Mouse (Mus musculus) heart, embryonic 13.5 days (tissue): ENCODE results near the gene Spata22. TPM values are rescaled to one million over a fixed set of nuclear protein-coding genes. Genes with fewer than 3 reads are reported as not detected.

Experiments used
- ATAC-seq: fragments of 200-750 bp; cut with Nextera tagmentation; 2 replicates; pipeline ENCODE4 v1.8.0; 2017; ENCODE audit warnings: moderate TSS enrichment; ENCODE audit not compliant: insufficient number of reproducible peaks, low FRiP score, low TSS enrichment; ENCODE audit errors: extremely low read depth
- H3K27ac ChIP-seq: fragments of 300-500 bp; sonication (generic); replicated peaks from 2 replicates; pipeline ENCODE4 v1.5.1; 2015; ENCODE audit warnings: moderate library complexity, mild to moderate bottlenecking, inconsistent platforms
- H3K27me3 ChIP-seq: fragments of 300-500 bp; sonication (generic); replicated peaks from 2 replicates; pipeline ENCODE4 v1.6.1; 2015; ENCODE audit warnings: mild to moderate bottlenecking, inconsistent platforms
- H3K36me3 ChIP-seq: fragments of 300-500 bp; sonication (generic); 2 replicates; pipeline ENCODE4 v1.6.1; 2015; ENCODE audit warnings: mild to moderate bottlenecking, inconsistent platforms
- H3K4me1 ChIP-seq: fragments of 300-500 bp; sonication (generic); 2 replicates; pipeline ENCODE4 v1.6.1; 2015; ENCODE audit warnings: inconsistent platforms
- H3K4me2 ChIP-seq: fragments of 300-500 bp; sonication (generic); 2 replicates; pipeline ENCODE4 v1.6.1; 2015; ENCODE audit warnings: inconsistent platforms, mild to moderate bottlenecking, moderate library complexity
- H3K4me3 ChIP-seq: fragments of 300-500 bp; sonication (generic); 2 replicates; pipeline ENCODE4 v1.5.1; 2015; ENCODE audit warnings: moderate library complexity, mild to moderate bottlenecking, inconsistent platforms
- H3K9ac ChIP-seq: fragments of 300-500 bp; sonication (generic); 2 replicates; pipeline ENCODE4 v1.6.1; 2015; ENCODE audit warnings: inconsistent platforms, mild to moderate bottlenecking, moderate library complexity
- H3K9me3 ChIP-seq: fragments of 300-500 bp; sonication (generic); 2 replicates; pipeline ENCODE4 v1.6.1; 2016; ENCODE audit warnings: inconsistent platforms
- WGBS: fragments of 180-500 bp; shearing (Covaris S2); methylation state at CpG from one replicate; pipeline ENCODE4 v1.1.7; 2015; ENCODE audit warnings: mixed read lengths; 5-methylcytosine and 5-hydroxymethylcytosine counted together
- polyA plus RNA-seq: library from polyadenylated mRNA; unstranded; fragments of >200 nt; fragmentation: Nextera tagmentation; extraction: Ambion mirVana; gene quantifications from 2 replicates; pipeline ENCODE4 v1.2.1, GENCODE M21; 2015

Spata22 gene
- polyA plus RNA-seq, 1 experiment from 2014 or later = not detected

DNA sequence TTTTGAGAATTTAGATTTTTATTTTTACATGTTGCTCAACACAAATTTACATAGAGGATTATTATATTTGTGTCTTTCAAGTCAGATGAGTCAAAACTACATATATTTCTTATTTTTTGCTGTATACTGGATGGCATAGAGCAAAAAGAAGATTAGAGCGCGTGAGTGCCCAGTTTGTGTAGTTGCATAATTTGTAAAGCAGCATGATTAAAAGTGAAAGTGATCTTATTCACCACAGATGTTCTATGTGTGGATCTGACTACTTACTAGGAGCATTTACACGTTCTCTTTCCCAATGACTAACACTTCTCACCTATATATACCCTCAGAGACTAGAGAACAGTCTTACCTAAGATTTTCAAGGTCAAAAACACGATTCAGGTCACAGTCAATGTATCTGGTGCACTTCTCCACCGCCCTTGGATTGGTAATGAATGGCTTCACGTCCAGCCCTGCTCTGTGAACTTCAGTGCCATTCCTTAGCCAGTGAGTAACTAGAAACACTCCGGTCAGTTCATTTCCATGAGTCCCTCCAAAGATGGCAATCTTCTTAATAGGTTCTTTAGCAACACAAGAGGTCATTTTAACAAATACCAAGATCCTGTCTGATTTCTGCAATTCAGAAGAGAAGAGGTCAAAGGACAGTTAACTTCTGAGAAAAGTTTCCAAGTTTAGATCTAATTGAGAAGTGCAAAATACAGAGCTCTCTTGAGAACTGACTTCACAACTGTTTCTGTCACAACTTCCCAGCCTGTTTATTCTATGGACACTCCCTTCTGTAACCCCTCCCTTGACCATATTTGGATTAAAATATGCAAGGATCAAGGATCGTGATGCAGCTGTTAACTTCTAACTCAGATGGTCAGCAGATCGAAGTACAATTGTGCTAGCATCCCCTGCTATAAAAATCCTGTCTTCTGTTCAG, 5.4 kb upstream of the Spata22 start:
- Histone ChIP-seq H3K9ac (no peak overlapping the region), H3K4me1 (no peaks in the 10 kb centered on the region), H3K4me2 (no peak overlapping the region), H3K4me3 (no peak overlapping the region), H3K9me3 (no peaks in the 10 kb centered on the region), H3K27me3 (no peaks in the 10 kb centered on the region), H3K36me3 (no peaks in the 10 kb centered on the region), H3K27ac (no peak overlapping the region)
- 65% methylated on average over 9 of the region's 9 CpGs for WGBS
- no peak for ATAC-seq

DNA sequence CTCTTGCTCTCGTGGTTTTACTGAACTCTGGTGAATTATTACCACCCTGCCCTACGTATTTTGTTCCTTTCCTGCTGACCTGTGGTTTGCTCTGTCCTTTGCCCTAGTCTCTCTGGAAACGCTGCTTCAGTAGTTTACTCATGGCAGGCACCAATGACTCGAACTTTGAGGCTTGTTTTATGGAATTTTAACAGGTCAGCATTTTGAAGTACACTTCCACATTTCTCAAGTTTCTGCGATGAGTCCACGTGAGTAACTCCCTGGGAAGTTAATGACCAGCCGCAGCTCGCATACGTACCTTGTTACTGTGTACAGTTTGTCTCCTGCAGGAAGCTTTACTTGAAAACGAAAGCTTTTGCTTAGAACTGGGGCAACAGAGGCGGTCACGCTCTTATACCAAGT, 3.1 kb upstream of the Spata22 start:
- no peak for ATAC-seq
- H3K4me2 ChIP-seq = no peak overlapping the region

DNA sequence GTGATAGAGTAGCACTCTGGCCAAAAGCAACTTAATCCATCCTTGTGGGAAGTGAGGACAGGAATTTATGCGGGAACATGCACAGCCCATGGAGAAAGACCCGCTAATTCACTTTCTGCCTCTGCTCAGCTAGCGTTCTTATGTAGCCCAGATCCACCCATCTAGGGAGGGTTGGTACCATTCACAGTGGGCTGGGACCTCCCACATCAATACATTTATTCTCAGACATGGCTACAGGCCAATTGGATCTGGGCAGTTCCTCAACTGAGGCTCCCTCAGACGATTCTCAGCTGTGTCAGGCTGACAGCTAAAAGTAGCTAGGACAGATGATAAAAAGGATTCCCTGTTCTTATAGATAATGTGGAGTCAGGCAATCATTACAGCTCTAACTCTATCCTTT, 2.2 kb upstream of the Spata22 start:
- no peak overlapping the region for H3K27ac ChIP-seq
- ATAC-seq = no peak
- no peaks in the 10 kb centered on the region for H3K4me1 ChIP-seq
- no peaks in the 10 kb centered on the region for H3K36me3 ChIP-seq
- H3K9me3 ChIP-seq = no peaks in the 10 kb centered on the region
- no peak overlapping the region for H3K4me3 ChIP-seq
- H3K27me3 ChIP-seq = no peaks in the 10 kb centered on the region
- H3K4me2 ChIP-seq = no peak overlapping the region
- 56% methylated on average over 4 of the region's 4 CpGs for WGBS
- H3K9ac ChIP-seq = no peak overlapping the region

More for the DNA sequence above, 3.1 kb upstream of the Spata22 start:
- Histone ChIP-seq H3K36me3 (no peaks in the 10 kb centered on the region), H3K27me3 (no peaks in the 10 kb centered on the region), H3K9me3 (no peaks in the 10 kb centered on the region), H3K4me3 (no peak overlapping the region), H3K9ac (no peak overlapping the region), H3K27ac (no peak overlapping the region), H3K4me1 (no peaks in the 10 kb centered on the region)
- WGBS = 61% methylated on average over 12 of the region's 12 CpGs

DNA sequence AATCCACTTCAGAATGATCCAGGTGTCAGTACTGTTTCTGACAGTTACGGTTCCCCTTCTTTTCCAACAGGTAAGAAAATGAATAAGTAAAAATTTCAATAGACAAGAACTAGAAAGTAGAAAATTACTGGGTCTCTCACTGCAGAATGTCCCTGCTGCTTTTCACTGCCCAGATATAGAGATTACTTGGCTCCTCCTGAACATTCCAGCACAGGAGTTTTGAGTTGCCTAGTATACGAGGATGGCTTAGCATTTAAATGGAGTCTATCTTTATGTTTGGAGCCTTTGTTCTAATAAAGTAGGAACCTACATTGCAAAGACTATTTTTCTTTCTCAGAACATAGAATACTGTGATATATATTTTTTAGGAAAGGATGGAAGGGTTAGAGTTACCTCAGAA, 3.8 kb downstream of the Spata22 start:
- H3K36me3 ChIP-seq = no peaks in the 10 kb centered on the region
- WGBS = 63% methylated on average over 2 of the region's 2 CpGs
- no peak for ATAC-seq
- H3K4me2 ChIP-seq = no peak overlapping the region
- H3K4me1 ChIP-seq = no peaks in the 10 kb centered on the region
- H3K27ac ChIP-seq = no peak overlapping the region
- H3K27me3 ChIP-seq = no peaks in the 10 kb centered on the region
- no peak overlapping the region for H3K4me3 ChIP-seq
- no peaks in the 10 kb centered on the region for H3K9me3 ChIP-seq
- H3K9ac ChIP-seq = no peak overlapping the region

DNA sequence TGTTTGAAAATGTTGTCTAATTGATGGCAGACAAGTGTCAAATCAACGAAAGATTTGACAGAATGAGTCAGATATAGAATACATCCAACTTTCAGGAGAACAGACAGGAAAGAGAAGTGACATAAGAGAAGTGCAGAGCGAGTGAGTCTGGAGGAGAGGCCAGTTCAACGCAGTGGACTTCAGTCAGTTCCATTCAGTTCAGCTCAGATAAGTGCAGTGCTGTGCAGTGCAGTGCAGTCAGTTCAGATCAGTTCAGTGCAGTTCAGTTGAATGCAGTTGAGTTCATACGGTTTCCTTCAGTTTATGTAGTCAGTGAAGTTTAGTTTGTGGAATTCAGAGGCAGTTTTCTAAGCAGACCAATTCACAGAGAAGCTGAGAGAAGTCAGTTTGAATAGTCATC, 7.4 kb downstream of the Spata22 start:
- Histone ChIP-seq H3K9me3 (no peaks in the 10 kb centered on the region), H3K27ac (no peak overlapping the region), H3K36me3 (no peaks in the 10 kb centered on the region), H3K4me1 (no peaks in the 10 kb centered on the region), H3K4me3 (no peak overlapping the region), H3K27me3 (no peaks in the 10 kb centered on the region), H3K4me2 (no peak overlapping the region), H3K9ac (no peak overlapping the region)
- no peak for ATAC-seq
- 65% methylated on average over 4 of the region's 4 CpGs for WGBS

DNA sequence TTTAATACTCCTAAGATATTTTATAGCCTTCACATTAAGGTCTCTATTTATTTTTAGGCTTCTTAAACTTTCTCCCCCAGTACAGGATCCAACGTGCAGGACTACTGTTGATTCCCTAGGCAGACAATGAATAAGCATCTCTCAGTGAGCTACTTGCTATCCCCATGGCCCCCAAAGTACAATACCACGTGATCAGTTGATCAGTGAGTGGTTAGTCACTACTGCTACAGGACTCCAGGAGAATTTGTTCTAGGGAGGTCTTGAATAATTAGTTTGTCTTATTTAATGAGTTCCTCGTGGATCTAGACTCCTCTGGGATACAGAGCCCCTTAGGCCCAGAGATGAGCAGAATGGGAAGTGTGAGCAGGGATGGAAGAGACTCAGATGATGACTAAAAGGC, 20.9 kb downstream of the Spata22 start, which contains the start of gene Olfr20:
Olfr20 (plus strand) TSS at position 301 of the 400 bp plus-strand sequence.
- no peak for ATAC-seq
- WGBS = 41% methylated on average over 3 of the region's 3 CpGs

DNA sequence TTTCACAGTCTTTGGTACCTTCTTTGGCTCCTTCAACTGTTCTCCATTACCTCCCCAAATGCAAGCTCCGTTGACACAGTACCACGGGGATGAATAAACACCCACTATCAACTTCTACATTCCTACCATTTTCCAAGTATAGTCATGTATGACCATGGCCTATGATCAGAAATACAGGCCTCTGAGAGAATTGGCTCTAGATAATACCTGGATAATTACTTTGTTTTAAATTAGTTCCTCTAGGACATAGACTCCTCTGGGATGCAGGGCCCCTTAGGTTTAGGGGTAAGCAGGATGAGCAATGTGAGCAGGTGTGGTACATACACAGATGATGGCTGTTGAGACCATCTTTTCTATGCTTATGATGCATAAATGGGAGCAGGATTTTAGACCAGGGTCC, 41.4 kb downstream of the Spata22 start, which contains the start of gene Olfr376:
Olfr376 (plus strand) TSS at position 301 of the 400 bp plus-strand sequence.
- H3K4me3 ChIP-seq = no peak within 1 kb of the TSS
- no peak within 1 kb of the TSS for H3K9ac ChIP-seq
- H3K27me3 ChIP-seq = no peaks in the 10 kb centered on the region
- WGBS = 74% methylated on average over 2 of the region's 2 CpGs
- no peaks in the 10 kb centered on the region for H3K36me3 ChIP-seq
- no peak within 1 kb of the TSS for H3K27ac ChIP-seq
- no peaks in the 10 kb centered on the region for H3K4me1 ChIP-seq
- no peak within 1 kb of the TSS for H3K4me2 ChIP-seq
- no peaks in the 10 kb centered on the region for H3K9me3 ChIP-seq
- no peak for ATAC-seq

More for the DNA sequence above, 20.9 kb downstream of the Spata22 start, which contains the start of gene Olfr20:
- Histone ChIP-seq H3K9ac (no peak within 1 kb of the TSS), H3K4me1 (no peaks in the 10 kb centered on the region), H3K27me3 (no peaks in the 10 kb centered on the region), H3K4me3 (no peak within 1 kb of the TSS), H3K9me3 (no peaks in the 10 kb centered on the region), H3K4me2 (no peak within 1 kb of the TSS), H3K36me3 (no peaks in the 10 kb centered on the region), H3K27ac (no peak within 1 kb of the TSS)

DNA sequence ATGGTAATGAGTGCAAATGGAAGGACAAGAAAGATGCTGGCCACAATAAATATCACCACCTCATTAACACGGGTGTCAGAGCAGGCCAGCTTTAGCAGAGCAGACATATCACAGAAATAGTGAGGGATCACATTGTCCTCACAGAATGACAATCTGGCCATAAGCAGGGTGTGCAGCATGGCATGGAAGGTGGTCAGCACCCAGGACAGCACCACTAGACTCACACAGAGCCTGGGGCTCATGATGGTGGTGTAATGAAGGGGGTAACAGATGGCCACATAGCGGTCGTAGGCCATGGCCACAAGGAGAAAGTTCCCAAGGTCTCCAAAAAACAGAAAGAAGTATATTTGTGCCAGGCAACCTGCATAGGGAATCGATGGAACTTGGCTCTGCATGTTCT, 65.8 kb downstream of the Spata22 start:
- Histone ChIP-seq H3K27ac (no peak overlapping the region), H3K4me3 (no peak overlapping the region), H3K9me3 (peaks cover 3% of the 10 kb centered on the region; the same call in 1 of the 2 replicates), H3K9ac (no peak overlapping the region), H3K4me2 (no peak overlapping the region), H3K4me1 (no peaks in the 10 kb centered on the region), H3K27me3 (no peaks in the 10 kb centered on the region), H3K36me3 (no peaks in the 10 kb centered on the region)
- ATAC-seq = no peak
- 54% methylated on average over 4 of the region's 4 CpGs for WGBS

Other genes starting within 250 kb of the Spata22 start
- gene Itgae, start 239.2 kb upstream of the Spata22 start, polyA plus RNA-seq = 0.24 and 0.27 TPM in 2 replicates
- gene Haspin, start 191.4 kb upstream of the Spata22 start, polyA plus RNA-seq = 11.5 and 11.9 TPM in 2 replicates
- gene P2rx5, start 169.3 kb upstream of the Spata22 start, polyA plus RNA-seq = 1.1 and 2.0 TPM in 2 replicates
- gene Emc6, start 152.7 kb upstream of the Spata22 start, polyA plus RNA-seq = 93.0 and 101 TPM in 2 replicates
- 236 and 262 TPM in 2 replicates for gene Tax1bp3, start 152.7 kb upstream of the Spata22 start, polyA plus RNA-seq
- 11.0 and 11.7 TPM in 2 replicates for gene Ctns, start 130.7 kb upstream of the Spata22 start, polyA plus RNA-seq
- gene Shpk, start 130.3 kb upstream of the Spata22 start, polyA plus RNA-seq = 0.56 and 0.60 TPM in 2 replicates
- not detected in 2 replicates for gene Trpv1, start 95.4 kb upstream of the Spata22 start, polyA plus RNA-seq
- gene Trpv3, start 62.4 kb upstream of the Spata22 start, polyA plus RNA-seq = 0.05 TPM in 1 of 2 replicates, not detected in the other
- 0.09 TPM in 1 of 2 replicates, not detected in the other for gene Aspa, start 145 bp upstream of the Spata22 start, polyA plus RNA-seq
- gene Gm49340, start within 50 bp of the Spata22 start, polyA plus RNA-seq = not detected in 2 replicates
- not detected in 2 replicates for gene Olfr20, start 21.0 kb downstream of the Spata22 start, polyA plus RNA-seq
- not detected in 2 replicates for gene Olfr376, start 41.5 kb downstream of the Spata22 start, polyA plus RNA-seq
- not detected in 2 replicates for gene Olfr1, start 69.9 kb downstream of the Spata22 start, polyA plus RNA-seq
- gene Olfr378, start 98.7 kb downstream of the Spata22 start, polyA plus RNA-seq = not detected in 2 replicates
- not detected in 2 replicates for gene Olfr380, start 127.8 kb downstream of the Spata22 start, polyA plus RNA-seq
- not detected in 2 replicates for gene Olfr381, start 161.9 kb downstream of the Spata22 start, polyA plus RNA-seq
- not detected in 2 replicates for gene Olfr382, start 187.5 kb downstream of the Spata22 start, polyA plus RNA-seq